Mouse (Mus musculus) erythroblast, embryonic 14.5 days (primary cell): ENCODE measurements around the gene Ddc. TPM values are rescaled to one million over a fixed set of nuclear protein-coding genes. Genes with fewer than 3 reads are reported as not detected.

Source experiments
- H3K27me3 ChIP-seq: 2 replicates; pipeline ENCODE4 v1.6.1; 2012; ENCODE audit warnings: inconsistent platforms; ENCODE audit not compliant: control insufficient read depth
- H3K36me3 ChIP-seq: 2 replicates; pipeline ENCODE4 v1.6.1; 2012; ENCODE audit warnings: mild to moderate bottlenecking, inconsistent platforms; ENCODE audit not compliant: control insufficient read depth
- H3K4me1 ChIP-seq: 2 replicates; pipeline ENCODE4 v1.6.1; 2012; ENCODE audit warnings: inconsistent platforms; ENCODE audit not compliant: control insufficient read depth
- H3K4me3 ChIP-seq: replicated peaks from 2 replicates; pipeline ENCODE3; 2012; ENCODE audit warnings: moderate library complexity, mild to moderate bottlenecking, inconsistent platforms
- H3K9me3 ChIP-seq: 2 replicates; pipeline ENCODE4 v1.6.1; 2012; ENCODE audit warnings: low read length, inconsistent platforms, mixed read lengths; ENCODE audit not compliant: control insufficient read depth
- GATA1 ChIP-seq: IDR thresholded peaks from 2 replicates; pipeline ENCODE4 v1.6.1; 2012; ENCODE audit warnings: low read length, inconsistent platforms, mixed read lengths
- TAL1 ChIP-seq: IDR thresholded peaks from 3 replicates; pipeline ENCODE4 v1.6.1; 2012; ENCODE audit warnings: low read length, inconsistent platforms, mixed read lengths
- polyA plus RNA-seq: library from polyadenylated mRNA; stranded (reverse); fragments of >175 nt; gene quantifications from 2 replicates; pipeline ENCODE4 v1.2.3, GENCODE M21; 2012

The Ddc gene
- polyA plus RNA-seq, 1 experiment = 0.05 TPM

DNA sequence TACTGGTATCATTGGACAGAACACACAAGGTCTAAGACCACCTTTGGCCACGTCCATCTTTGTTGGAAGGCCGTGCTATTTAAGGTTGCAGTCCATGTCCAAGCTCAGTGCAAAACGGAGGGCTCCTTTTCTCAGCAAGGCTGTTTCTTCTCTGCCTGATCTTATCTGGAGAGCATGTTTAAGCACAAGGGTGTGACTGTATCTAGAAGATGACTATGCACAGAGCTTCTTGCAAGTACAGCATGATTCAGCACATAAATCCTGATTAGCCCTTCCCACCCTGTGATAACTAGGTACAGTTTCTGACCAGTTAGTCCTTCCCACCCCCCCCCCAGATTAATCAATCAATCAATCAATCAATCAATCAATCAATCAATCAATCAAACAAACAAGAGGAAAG lies 25.4 kb upstream of the Ddc start:
- no peaks in the 10 kb centered on the region for H3K27me3 ChIP-seq

GRCm38 (mm10) chr11:11922106-11922505 lies 24.2 kb upstream of the Ddc start:
- TF ChIP-seq GATA1 (no peak), TAL1 (no peak)
- H3K27me3 ChIP-seq = no peaks in the 10 kb centered on the region
- H3K36me3 ChIP-seq = no peaks in the 10 kb centered on the region
- no peak overlapping the region for H3K4me3 ChIP-seq
- no peaks in the 10 kb centered on the region for H3K9me3 ChIP-seq
- peaks cover 25% of the 10 kb centered on the region for H3K4me1 ChIP-seq

More for the DNA sequence above, 25.4 kb upstream of the Ddc start:
- Histone ChIP-seq H3K4me3 (no peak overlapping the region), H3K36me3 (no peaks in the 10 kb centered on the region), H3K4me1 (peaks cover 25% of the 10 kb centered on the region), H3K9me3 (no peaks in the 10 kb centered on the region)
- TF ChIP-seq GATA1 (peak; percentile 26; the same call in 1 of the 2 replicates), TAL1 (no peak)

DNA sequence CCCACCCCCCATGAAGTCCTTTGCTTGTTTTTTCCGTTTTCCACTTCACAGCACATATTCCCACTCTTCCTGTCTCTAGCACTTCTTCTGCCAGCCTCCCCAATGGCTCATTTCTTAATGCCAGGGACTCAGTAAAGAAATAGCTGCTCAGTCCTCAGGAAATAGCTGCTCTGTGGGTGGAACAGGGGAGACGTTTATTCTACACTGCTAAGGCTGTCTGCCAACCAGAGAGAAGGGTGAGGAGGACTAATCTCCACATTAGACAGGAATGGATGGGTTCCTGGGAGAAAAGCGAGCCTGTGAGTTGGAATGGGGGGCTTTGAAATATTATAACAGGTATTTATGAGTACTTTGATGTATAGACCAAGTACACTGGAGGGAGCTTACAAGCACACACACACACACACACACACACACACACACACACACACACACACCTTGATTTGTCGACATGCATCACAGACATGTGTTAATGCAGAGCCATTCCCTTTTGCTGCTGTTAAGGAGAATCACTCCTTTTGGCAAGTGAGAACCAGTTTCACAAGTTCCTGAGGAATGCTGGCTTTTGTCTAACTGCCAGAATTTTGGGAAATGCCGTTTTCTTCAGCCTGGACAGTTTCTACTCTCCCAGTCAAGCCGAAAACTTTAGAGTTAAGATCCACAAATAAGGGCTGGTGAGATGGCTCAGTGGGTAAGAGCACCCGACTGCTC lies 9.9 kb upstream of the Ddc start:
- no peaks in the 10 kb centered on the region for H3K4me1 ChIP-seq
- H3K36me3 ChIP-seq = no peaks in the 10 kb centered on the region
- TF ChIP-seq GATA1 = no peak
- no peak for TF ChIP-seq TAL1
- peaks cover 6% of the 10 kb centered on the region for H3K27me3 ChIP-seq
- no peak overlapping the region for H3K4me3 ChIP-seq
- H3K9me3 ChIP-seq = no peaks in the 10 kb centered on the region

DNA sequence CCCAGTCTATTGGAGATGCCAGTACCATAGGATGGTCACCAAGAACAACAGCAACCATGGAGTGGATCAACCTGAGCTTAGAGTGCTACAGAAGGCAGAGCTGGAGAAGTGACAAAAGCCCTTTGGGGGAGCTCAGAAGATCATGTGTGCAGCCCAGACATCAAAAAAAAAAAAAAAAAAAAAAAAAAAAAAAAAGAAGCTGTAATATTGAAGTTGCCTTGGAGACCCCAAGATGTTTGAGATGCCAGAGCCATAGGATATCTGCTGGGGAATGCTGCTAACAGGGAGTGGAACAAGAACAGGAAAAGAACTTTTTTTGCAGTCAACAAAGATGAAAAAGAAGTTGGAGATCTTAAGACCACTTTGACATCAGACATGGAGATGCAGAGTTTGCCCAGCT lies 7.6 kb upstream of the Ddc start:
- TF ChIP-seq TAL1 (no peak), GATA1 (no peak)
- no peaks in the 10 kb centered on the region for H3K36me3 ChIP-seq
- peaks cover 4% of the 10 kb centered on the region for H3K4me1 ChIP-seq
- H3K9me3 ChIP-seq = no peaks in the 10 kb centered on the region
- no peak overlapping the region for H3K4me3 ChIP-seq
- peaks cover 6% of the 10 kb centered on the region for H3K27me3 ChIP-seq

- H3K4me3 ChIP-seq = no peak overlapping the region
- H3K4me1 ChIP-seq = peaks cover 4% of the 10 kb centered on the region
- no peaks in the 10 kb centered on the region for H3K36me3 ChIP-seq
- TF ChIP-seq TAL1 (no peak), GATA1 (no peak)
- H3K27me3 ChIP-seq = peaks cover 6% of the 10 kb centered on the region
- no peaks in the 10 kb centered on the region for H3K9me3 ChIP-seq
Measured at GRCm38 (mm10) chr11:11904995-11905394, 7.1 kb upstream of the Ddc start.

DNA sequence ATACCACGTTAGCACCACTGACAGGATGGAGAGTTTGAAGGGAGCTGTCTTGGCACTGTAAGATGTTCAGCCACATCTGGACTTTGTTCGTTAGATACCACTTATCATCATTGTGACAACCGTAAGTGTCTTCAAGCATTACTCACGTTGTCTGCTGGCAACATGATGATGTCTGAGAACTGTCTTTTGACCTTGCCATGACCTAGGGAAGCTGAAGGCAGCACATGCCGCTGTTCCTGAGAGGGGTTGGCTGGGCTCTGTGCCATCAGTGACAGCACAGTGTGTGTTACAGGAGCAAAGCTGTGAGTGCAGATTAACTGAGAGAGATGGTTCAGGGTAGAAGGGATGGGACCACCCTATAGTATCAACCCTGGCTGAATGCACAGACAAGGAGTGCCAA lies 3.6 kb upstream of the Ddc start:
- Histone ChIP-seq H3K4me3 (no peak overlapping the region), H3K27me3 (no peaks in the 10 kb centered on the region), H3K9me3 (no peaks in the 10 kb centered on the region), H3K4me1 (peaks cover 4% of the 10 kb centered on the region), H3K36me3 (no peaks in the 10 kb centered on the region)
- no peak for TF ChIP-seq TAL1
- no peak for TF ChIP-seq GATA1

DNA sequence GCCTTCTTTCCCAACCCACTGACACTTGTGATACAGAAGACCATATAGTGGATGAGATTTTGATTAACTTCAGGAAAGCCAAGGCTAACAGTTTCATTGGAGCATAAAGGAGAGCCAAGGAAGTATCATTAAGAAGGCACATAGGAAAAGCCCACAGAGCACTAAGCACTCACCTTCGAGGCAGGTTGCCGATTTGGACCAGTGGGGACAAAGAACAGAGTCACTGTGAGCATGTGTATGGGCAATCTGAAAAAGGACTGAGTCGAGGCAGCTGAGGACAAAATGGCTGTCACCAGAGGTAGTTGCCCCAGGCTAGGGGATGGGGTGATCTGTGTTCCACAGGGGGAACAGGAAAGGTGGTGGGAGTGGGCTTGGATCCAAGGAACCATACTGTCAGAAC lies 552 bp upstream of the Ddc start:
- H3K27me3 ChIP-seq = no peaks in the 10 kb centered on the region; the same call in 1 of the 2 replicates
- H3K36me3 ChIP-seq = no peaks in the 10 kb centered on the region
- peaks cover 4% of the 10 kb centered on the region for H3K4me1 ChIP-seq
- TF ChIP-seq GATA1 = no peak
- TF ChIP-seq TAL1 = no peak
- H3K4me3 ChIP-seq = no peak overlapping the region
- no peaks in the 10 kb centered on the region for H3K9me3 ChIP-seq

- peaks cover 3% of the 10 kb centered on the region; the same call in 1 of the 2 replicates for H3K36me3 ChIP-seq
- peaks cover 2% of the 10 kb centered on the region for H3K4me1 ChIP-seq
- H3K27me3 ChIP-seq = no peaks in the 10 kb centered on the region; the same call in 1 of the 2 replicates
- TF ChIP-seq GATA1 (no peak), TAL1 (no peak)
- H3K9me3 ChIP-seq = no peaks in the 10 kb centered on the region; the same call in 1 of the 2 replicates
- H3K4me3 ChIP-seq = no peak overlapping the region
Measured at GRCm38 (mm10) chr11:11895479-11895878, 2.5 kb downstream of the Ddc start.

GRCm38 (mm10) chr11:11893769-11894168 lies 4.2 kb downstream of the Ddc start:
- peaks cover 10% of the 10 kb centered on the region for H3K4me1 ChIP-seq
- H3K9me3 ChIP-seq = no peaks in the 10 kb centered on the region; the same call in 1 of the 2 replicates
- H3K27me3 ChIP-seq = no peaks in the 10 kb centered on the region; the same call in 1 of the 2 replicates
- H3K4me3 ChIP-seq = no peak overlapping the region
- peaks cover 3% of the 10 kb centered on the region; the same call in 1 of the 2 replicates for H3K36me3 ChIP-seq
- TF ChIP-seq GATA1 (no peak), TAL1 (no peak)
